Mouse (Mus musculus) R1 (cell line): Measurements from ENCODE around the gene Tmem50a.

Experiments used
- DNase-seq: peaks from one replicate; pipeline ENCODE4 v3.0.0-alpha.2; 2018; ENCODE audit warnings: low read depth, low spot score

The Tmem50a gene

GRCm38 (mm10) chr4:134852438-134853255 is 62.2 kb downstream of the Tmem50a start:
- peak; percentile 60 for DNase-seq

- DNase-seq = peak; percentile 47
Observed at GRCm38 (mm10) chr4:134851876-134852275, 62.9 kb downstream of the Tmem50a start.

GRCm38 (mm10) chr4:134851236-134851635 is 63.6 kb downstream of the Tmem50a start:
- peak; percentile 19 for DNase-seq

GRCm38 (mm10) chr4:134850551-134850950 is 64.3 kb downstream of the Tmem50a start:
- DNase-seq = no peak
